Mouse (Mus musculus) urinary bladder, postnatal 10 days (tissue): Measurements from ENCODE around the gene Lrp11.

Source experiments
- DNase-seq: peaks from one replicate; pipeline ENCODE4 v3.0.0; 2022; ENCODE audit warnings: low spot score

The Lrp11 gene

DNA sequence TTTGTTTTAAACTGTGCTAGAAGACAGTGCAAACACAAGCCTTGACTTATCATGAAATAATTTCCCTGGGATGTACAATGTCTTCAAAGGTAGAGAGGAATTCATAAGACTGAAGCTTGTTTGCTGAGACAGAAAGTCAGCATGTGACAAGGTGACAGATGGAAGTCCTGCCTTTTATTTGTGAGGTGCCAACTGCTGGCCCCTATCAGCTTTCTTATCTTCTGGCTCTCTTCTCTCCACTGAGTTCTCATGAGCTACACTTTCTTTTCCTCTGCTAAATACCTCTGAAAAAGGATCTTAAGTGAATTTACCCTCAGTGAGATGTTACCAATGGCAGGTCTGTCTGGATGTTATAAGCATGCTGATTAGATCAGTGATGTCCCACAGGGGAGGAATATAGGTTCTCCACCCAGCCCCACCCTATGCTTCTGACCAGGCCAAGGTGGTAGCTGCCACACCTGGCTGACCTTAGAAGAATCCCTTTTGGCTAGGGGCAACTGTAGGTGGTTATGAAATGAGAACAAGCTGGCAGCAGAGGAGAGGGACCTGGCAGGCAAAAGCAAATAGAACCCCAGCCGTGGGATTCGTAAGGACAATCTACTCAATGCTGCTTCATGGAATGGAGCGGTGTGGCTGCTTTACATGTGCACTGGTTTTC is 34.4 kb downstream of the Lrp11 start:
- DNase-seq = no peak

DNA sequence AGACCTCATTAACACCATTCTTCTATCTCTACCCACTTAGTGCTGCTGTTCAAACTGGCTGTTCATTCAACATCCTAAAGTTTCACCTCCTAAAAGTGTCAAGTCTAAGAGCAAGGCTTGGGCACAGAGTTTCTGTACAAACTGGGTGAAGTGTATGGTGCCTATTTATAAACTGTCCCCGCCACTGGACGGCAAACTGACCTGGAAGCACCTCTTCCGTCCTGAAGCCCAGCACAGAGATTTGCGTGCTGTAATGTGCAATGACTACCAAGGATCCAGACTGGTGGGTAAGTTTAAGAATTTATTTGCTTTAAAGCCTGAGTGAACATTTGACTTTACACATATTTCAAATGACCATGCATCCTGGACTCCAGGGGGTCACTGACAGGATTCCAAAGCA is 39.5 kb downstream of the Lrp11 start:
- no peak for DNase-seq

DNA sequence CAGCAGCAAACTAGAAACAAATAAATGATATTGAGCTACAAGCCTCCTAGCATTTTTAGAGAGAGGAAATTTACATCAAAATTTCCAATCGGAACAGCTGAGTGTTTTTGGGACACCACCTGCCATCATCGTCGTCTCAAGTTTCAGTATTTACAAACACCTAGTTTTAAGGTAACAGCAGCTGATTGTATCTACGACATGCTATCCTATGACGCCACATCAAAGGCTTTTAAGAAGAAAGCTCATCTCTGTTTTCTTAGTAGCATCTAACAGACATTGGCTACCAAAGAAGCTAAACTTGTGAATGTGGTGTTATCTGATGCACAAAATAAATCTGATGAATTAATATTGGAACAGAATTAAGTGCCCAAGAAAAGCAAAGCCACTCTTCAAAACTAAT is 40.7 kb downstream of the Lrp11 start:
- no peak for DNase-seq

DNA sequence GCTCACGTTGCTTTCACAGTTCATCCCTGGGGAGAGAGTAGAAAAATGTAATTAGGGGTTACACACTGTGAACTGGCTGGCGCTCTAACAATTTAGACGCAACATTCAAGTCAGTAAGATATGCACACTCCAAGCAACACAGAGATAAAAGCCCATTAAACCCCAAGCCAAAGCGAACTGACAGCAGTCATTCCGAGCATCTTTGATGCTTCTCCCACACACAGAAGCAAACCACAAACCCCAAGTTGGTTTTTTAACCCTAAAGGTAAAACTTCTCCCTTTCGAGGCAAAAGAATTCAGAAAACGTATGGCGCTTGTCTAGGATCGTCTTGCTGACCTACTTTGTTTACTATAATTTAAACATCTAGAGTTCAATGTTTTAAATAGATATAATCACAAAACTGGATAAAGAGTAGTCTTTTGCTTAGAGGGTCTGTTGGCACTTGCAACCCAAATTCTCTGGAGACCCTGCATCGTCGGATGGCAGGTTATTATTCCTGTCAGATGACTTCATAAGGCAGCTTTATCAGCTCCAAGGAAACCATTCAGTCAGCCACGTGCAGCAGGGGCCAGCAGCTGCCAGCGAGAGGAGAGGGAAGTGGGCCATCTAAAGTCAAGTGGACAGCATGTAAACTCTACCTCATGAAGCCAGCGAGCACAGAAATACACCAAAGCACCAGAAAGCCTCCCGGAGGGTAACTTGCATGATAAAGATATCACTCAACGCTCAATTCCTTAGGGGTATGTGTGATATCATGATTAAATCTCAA is 41.5 kb downstream of the Lrp11 start:
- DNase-seq = no peak

DNA sequence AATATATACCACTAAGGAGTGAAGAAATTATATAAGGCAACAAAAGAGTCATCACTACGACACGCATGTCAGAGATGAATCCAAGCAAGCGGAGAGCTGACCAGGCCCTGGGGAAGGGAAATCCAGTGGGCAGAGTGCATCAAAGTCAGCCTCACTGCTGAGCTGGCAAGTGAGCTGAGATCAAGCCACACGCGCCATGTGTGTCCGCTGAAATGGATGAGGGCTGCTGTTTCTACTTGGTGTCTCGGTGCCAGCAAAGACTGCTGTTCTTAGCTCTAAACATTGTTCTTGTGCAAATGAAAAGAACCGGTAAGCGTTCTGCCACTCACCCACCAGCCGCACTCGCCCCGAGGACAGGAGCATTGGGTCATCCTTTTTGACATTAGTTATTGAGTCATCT is 50.8 kb downstream of the Lrp11 start:
- no peak for DNase-seq

DNA sequence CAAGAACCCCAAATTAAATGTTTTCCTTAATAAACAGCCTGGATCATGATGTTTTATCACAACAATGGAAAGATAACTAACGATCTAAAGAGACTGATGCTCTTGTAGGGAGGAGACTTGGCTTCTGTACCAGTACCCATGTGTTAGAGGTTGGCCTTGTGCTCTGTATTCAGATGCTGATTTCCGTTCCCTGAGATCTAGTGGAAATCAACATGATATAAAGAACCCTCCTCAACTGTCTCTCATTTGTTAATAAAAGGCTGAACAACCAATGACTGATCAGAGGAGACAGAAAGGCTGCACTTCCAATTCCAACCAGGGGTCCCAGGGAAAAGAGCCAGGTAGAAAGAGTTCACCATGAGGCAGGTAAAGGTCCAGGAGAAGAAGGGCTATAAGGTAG is 56.3 kb downstream of the Lrp11 start:
- no peak for DNase-seq

DNA sequence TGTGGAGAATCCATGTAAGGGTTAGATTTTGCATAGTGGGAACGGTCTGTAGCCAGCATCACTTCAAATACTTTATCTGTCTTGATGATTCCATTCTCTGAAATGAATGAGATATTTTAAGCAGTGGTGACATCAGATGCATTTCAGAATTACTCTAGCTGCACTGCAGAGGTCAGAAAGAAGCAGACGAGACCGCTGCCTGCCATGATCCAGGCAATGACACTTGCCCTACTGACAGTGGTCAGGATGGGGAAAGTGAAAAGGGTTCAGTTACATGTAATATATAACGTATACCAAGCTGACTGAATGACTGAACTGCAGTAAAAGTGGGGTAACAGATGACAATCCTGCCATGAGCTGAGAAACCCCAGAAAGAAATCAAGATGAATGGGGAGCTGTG is 59.5 kb downstream of the Lrp11 start:
- no peak for DNase-seq

DNA sequence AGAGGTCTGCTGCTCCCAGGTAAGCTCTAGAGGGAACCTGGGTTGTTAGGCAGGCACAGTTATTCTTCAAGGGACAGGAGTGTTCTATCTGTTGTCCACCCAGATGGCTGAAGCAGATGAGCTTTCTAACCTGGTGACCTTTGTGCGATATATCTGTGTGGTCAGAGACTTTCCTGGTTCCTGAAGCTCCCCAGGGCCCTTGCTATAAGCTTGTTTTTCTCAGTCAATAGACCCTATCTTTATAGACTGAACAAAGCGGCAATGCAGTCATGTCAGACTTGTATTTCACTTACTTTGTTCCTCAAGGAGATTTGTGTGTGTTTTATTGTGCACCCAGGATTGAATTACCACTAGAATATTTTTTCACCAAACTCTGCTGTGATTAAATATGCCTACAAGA is 61.5 kb downstream of the Lrp11 start:
- DNase-seq = no peak

DNA sequence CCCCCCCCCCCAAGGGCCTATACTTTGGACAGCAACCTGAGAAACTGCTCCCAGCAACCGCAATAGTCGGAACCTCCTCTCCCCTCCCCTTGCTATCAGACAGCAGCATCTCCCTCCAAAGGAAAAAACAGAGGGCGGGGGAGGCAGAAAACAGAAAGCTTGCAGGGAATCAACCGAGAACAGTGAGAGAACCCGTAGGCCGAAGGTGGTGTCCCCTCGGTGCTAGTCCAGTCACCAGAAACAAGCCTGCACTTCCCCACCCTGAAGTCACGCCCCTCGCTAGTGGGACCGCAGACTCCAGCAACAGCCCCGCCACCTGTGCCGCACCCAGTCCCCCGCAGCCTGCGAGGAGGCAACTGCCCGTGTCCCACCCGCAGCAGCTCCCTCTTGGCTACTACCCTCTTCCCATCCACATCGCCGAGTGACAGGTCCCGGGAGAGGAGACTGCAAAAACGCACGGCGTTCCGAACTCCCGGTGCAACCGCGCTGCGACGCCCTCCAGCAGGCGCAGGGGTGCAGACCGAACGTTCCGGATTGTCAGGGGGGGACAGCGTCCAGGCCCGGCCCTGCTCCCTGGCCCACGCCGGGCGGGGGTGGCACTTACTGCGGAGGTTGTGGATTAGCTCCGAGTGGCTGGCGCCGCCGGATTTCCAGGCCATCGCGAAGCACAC is 73.0 kb downstream of the Lrp11 start:
- DNase-seq = peak; percentile 12

DNA sequence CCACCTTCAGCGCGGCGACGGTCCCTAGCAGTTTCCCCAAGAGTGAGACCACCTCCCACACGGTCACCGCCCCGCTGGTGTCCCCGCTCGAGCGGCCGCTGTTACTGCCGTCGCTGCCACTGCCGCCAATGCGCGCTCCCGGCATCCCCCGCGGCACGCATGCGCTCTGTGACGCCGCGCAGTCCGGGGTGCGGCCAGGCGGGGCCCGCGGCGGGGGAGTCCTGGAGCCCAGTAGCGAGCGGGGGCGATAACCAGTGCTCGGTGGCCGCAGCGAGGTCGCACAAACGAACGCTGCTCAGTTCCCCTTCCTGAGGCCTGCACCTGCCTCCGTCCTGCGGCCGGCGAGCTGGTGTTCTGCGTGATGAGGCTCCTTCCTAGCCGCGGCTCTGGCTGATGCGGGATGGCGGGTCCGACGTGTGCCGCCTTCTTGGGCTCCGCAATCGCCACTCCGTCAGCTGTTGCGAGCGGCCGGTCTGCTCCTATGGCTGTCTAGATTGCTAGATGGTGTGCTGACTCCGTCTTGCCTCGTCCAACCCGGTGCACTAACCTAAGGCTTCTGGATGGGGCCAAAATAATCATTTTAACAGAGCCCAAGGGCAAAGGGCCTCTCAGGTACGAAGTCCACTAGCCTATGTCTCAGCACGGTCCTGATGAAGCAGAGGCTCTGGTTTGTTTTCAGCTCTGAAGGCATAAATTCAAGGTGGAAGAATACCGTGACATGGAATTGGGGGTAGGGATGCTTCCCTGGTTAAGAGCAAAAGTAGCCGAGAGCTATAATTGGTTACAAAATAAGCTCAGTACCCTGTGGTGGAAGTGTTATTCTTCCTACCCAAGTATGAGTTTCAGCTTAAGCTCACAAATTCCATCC is 73.8 kb downstream of the Lrp11 start:
- DNase-seq = peak; percentile 59

DNA sequence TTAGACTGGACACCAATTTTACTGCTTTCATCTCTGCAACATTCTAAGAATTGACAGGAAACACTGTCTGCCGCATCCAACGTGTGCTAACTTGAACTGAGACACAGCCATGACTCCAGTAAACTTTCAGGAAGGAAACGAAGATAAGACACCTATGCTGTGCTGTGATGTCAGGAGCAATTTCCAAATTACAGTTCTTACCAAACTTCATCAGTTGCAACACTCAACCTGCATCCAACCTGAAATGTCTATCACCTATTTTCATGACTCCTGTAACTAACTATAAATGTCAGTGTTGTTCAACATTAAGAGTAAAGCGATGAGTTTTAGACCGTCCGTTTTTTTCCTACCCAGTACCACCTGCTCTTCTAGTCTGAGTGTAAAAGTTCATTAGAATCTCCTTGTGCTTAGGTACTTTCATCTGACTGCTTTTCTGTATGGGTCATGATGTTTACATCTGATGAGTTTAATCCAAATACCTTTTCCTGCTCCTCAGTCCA is 74.5 kb downstream of the Lrp11 start:
- DNase-seq = no peak

DNA sequence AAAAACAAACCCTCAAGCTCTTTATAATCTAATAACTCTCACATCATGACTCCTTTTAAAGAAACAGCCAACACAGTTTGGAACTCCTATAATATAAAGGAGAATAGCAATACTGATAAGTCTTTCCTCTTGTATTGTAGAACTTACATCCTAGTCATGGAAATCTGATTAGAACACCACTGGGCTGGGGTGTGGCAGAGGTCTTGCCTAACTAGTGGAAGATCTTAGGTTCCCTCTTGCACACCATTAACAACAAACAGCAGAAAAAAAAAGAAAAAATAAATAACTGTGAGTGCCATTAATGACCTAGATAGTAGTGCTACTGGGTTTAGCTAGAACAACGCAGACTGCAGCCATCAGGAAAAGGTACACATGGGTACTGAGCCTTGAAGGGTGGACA is 75.3 kb downstream of the Lrp11 start:
- no peak for DNase-seq

DNA sequence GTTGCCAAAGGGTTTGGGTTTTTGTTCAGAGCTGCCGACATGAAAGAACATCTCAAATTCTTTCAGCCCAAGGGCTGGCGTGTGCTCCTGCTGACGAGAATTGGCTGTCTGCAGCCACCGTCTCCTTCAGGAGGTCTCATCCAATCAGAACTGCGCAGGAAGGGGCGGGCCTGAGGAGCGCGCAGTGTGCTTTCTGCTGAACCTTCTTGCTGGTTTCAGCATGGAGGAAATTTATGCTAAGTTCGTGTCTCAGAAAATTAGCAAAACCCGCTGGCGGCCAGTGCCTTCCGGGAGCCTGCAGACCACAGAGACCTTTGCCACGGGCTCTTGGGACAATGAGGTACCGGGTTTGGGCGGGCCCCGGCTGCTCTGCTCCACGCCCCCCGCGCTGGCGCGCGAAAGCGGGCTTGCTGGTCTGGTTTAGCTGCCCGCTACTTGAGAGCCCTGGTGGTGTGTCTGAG is 77.8 kb downstream of the Lrp11 start, which contains the start of gene Nup43:
Nup43 (plus strand) TSS at position 162 of the 461 bp plus-strand sequence.
- DNase-seq = peak; percentile 65

DNA sequence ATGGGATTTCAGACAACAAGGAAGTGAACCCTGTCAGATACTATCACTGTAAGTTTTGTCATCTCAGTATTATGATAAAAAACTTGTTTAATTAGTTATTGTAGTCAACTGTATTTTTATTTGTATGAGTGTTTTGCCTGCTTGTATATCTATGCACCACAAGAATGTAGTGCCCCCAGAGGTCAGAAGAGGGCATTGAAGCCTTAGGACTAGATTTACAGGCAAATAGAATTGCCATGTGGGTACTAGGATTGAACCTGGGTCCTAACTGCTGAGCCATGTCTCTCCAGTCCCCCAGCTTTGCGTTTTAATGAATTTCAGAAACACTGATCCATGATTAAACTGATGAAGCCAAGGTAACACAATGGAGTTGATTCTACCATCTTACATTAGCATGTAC is 84.1 kb downstream of the Lrp11 start:
- no peak for DNase-seq
